ENCODE assay signal across 19 mouse cellular contexts in the genomic region with DNA sequence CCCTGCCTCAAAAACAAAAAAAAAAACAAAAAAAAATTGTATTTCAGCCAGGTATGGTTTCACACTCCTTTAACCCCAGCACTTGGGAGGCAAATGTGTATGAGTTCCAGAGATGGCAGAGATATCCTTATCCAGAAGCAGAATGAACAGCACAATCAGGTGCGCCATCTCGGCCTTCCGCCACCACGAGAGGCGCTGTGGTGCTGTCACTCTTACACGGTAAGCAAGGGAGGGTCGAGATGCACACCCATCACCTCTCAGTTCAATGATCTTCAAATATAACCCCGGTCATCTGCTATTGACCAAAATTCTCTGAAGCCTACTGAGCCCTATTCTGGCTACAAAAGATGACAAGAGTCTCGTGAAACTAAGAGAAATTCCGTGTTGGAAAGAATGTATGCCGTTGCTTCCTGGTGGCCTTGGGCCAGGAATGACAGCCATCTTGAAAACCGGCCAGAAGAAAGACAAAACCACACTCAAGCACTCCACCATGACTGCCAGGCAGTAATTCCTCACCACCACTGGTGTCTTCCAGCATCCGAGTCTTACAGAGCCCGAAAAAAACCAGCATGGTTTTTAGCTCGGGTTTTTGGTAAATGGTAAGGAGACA. TPM values are rescaled to one million over a fixed set of nuclear protein-coding genes. Genes with fewer than 3 reads are reported as not detected.
DNase-seq lines count a peak whose midpoint lies in the region; ATAC-seq and TF ChIP-seq lines count a peak whose summit lies in the region.
"Had no signal": no experiment of that assay in that cellular context is flagged by ENCODE, and none has a peak within 500 bp of the region (broad histone marks: within the 10 kb centered on the region; RNA-seq: fewer than 3 reads in every experiment).

No protein-coding gene starts in this region.

- no peak overlapping the region for H3K4me3 ChIP-seq in forebrain, postnatal 0 days (ENCODE audit: low read depth, low read length)
- H3K4me3 ChIP-seq in forebrain, embryonic 16.5 days (replicated peaks; ENCODE audit: low read length): no peak overlapping the region
- H3K4me3 ChIP-seq in midbrain, embryonic 11.5 days (ENCODE audit: low read depth, low read length): no peak overlapping the region
- H3K4me3 ChIP-seq in midbrain, embryonic 10.5 days: no peak overlapping the region
- H3K4me3 ChIP-seq in neural tube, embryonic 15.5 days (replicated peaks): peak overlapping the region; percentile 72; the same call in 1 of the 2 replicates
- H3K4me3 ChIP-seq: embryonic facial prominence, embryonic 15.5 days; heart, embryonic 15.5 days; limb, embryonic 10.5 days; liver, embryonic 13.5 days had no signal

- H3K9ac ChIP-seq in forebrain, postnatal 0 days: no peak overlapping the region
- no peak overlapping the region for H3K9ac ChIP-seq in forebrain, embryonic 16.5 days (replicated peaks; ENCODE audit: low read depth, low read length)
- H3K9ac ChIP-seq in midbrain, embryonic 11.5 days (ENCODE audit: low read length): no peak overlapping the region
- no peak overlapping the region for H3K9ac ChIP-seq in neural tube, embryonic 15.5 days (replicated peaks)
- H3K9ac ChIP-seq: embryonic facial prominence, embryonic 15.5 days; heart, embryonic 15.5 days; liver, embryonic 13.5 days had no signal

- no peaks in the 10 kb centered on the region for H3K9me3 ChIP-seq in forebrain, postnatal 0 days (ENCODE audit: low read length)
- peaks cover 2% of the 10 kb centered on the region; the same call in 1 of the 2 replicates for H3K9me3 ChIP-seq in forebrain, embryonic 16.5 days (ENCODE audit: control insufficient read depth, low read length)
- H3K9me3 ChIP-seq in midbrain, embryonic 11.5 days (ENCODE audit: control insufficient read depth, low read length): no peaks in the 10 kb centered on the region
- H3K9me3 ChIP-seq in midbrain, embryonic 10.5 days (replicated peaks): no peaks in the 10 kb centered on the region
- H3K9me3 ChIP-seq in neural tube, embryonic 15.5 days (replicated peaks): no peaks in the 10 kb centered on the region
- H3K9me3 ChIP-seq: embryonic facial prominence, embryonic 15.5 days; heart, embryonic 15.5 days; limb, embryonic 10.5 days; liver, embryonic 13.5 days had no signal

- H3K27ac ChIP-seq in forebrain, postnatal 0 days (ENCODE audit: low read depth, low read length): no peak overlapping the region
- H3K27ac ChIP-seq in forebrain, embryonic 16.5 days (ENCODE audit: low read length): no peak overlapping the region
- H3K27ac ChIP-seq in midbrain, embryonic 11.5 days (ENCODE audit: low read depth, low read length): no peak overlapping the region
- no peak overlapping the region for H3K27ac ChIP-seq in midbrain, embryonic 10.5 days (replicated peaks)
- H3K27ac ChIP-seq in neural tube, embryonic 15.5 days (replicated peaks): peak overlapping the region; percentile 94; the same call in 1 of the 2 replicates
- H3K27ac ChIP-seq: embryonic facial prominence, embryonic 15.5 days; heart, embryonic 15.5 days; limb, embryonic 10.5 days; liver, embryonic 13.5 days had no signal

- 77% methylated on average over 15 of the region's 15 CpGs for WGBS in forebrain, postnatal 0 days
- 81% methylated on average over 15 of the region's 15 CpGs for WGBS in forebrain, embryonic 16.5 days
- WGBS in midbrain, embryonic 11.5 days: 90% methylated on average over 15 of the region's 15 CpGs
- WGBS in midbrain, embryonic 10.5 days: 92% methylated on average over 15 of the region's 15 CpGs
- 87% methylated on average over 15 of the region's 15 CpGs for WGBS in neural tube, embryonic 15.5 days

- no peaks in the 10 kb centered on the region for H3K27me3 ChIP-seq in forebrain, postnatal 0 days (ENCODE audit: insufficient read depth, low read length)
- peaks cover 11% of the 10 kb centered on the region for H3K27me3 ChIP-seq in forebrain, embryonic 16.5 days (replicated peaks; ENCODE audit: control insufficient read depth, insufficient read depth, low read length)
- H3K27me3 ChIP-seq in midbrain, embryonic 11.5 days (ENCODE audit: control insufficient read depth, insufficient read depth, low read length): peaks cover 39% of the 10 kb centered on the region
- H3K27me3 ChIP-seq in midbrain, embryonic 10.5 days (ENCODE audit: low read depth, poor library complexity, severe bottlenecking): peaks cover 63% of the 10 kb centered on the region
- H3K27me3 ChIP-seq in neural tube, embryonic 15.5 days (replicated peaks): peaks cover 6% of the 10 kb centered on the region; the same call in 1 of the 2 replicates

- no peaks in the 10 kb centered on the region for H3K36me3 ChIP-seq in forebrain, postnatal 0 days (ENCODE audit: insufficient read depth)
- no peaks in the 10 kb centered on the region for H3K36me3 ChIP-seq in forebrain, embryonic 16.5 days (ENCODE audit: control insufficient read depth, insufficient read depth)
- no peaks in the 10 kb centered on the region for H3K36me3 ChIP-seq in midbrain, embryonic 11.5 days (ENCODE audit: control insufficient read depth, insufficient read depth, low read length)
- H3K36me3 ChIP-seq in midbrain, embryonic 10.5 days: no peaks in the 10 kb centered on the region
- H3K36me3 ChIP-seq in neural tube, embryonic 15.5 days: no peaks in the 10 kb centered on the region
- H3K36me3 ChIP-seq: embryonic facial prominence, embryonic 15.5 days; heart, embryonic 15.5 days; limb, embryonic 10.5 days; liver, embryonic 13.5 days; neural tube, embryonic 12.5 days had no signal

- TF ChIP-seq CTCF in forebrain, postnatal 0 days (IDR thresholded peaks at IDR 0.05; ENCODE audit: low read depth): no peak

- no peak for ATAC-seq in forebrain, postnatal 0 days
- no peak for ATAC-seq in forebrain, embryonic 16.5 days
- ATAC-seq in midbrain, embryonic 11.5 days (ENCODE audit: low FRiP score): no peak
- no peak for ATAC-seq in neural tube, embryonic 15.5 days (ENCODE audit: low FRiP score)
- ATAC-seq in megakaryocyte, adult 5-6 weeks (ENCODE audit: poor library complexity, severe bottlenecking): no peak

- H3K4me1 ChIP-seq in forebrain, postnatal 0 days (ENCODE audit: insufficient read depth): no peaks in the 10 kb centered on the region; the same call in 1 of the 2 replicates
- H3K4me1 ChIP-seq in forebrain, embryonic 16.5 days (replicated peaks; ENCODE audit: control insufficient read depth, insufficient read depth, low read length): peaks cover 5% of the 10 kb centered on the region; the same call in 1 of the 2 replicates
- peaks cover 11% of the 10 kb centered on the region for H3K4me1 ChIP-seq in midbrain, embryonic 11.5 days (ENCODE audit: control insufficient read depth, insufficient read depth, low read length)
- peaks cover 33% of the 10 kb centered on the region for H3K4me1 ChIP-seq in midbrain, embryonic 10.5 days
- H3K4me1 ChIP-seq in neural tube, embryonic 15.5 days: peaks cover 8% of the 10 kb centered on the region

- no peak for DNase-seq in forebrain, postnatal 0 days
- DNase-seq in midbrain, embryonic 11.5 days (ENCODE audit: low spot score, missing footprints): peak; percentile 83
- DNase-seq in midbrain, embryonic 10.5 days (ENCODE audit: low spot score): no peak
- peak; percentile 76 for DNase-seq in R1 (ENCODE audit: low read depth, low spot score)
- DNase-seq: adrenal gland, adult 8-10 months; heart, adult 18-20 months; kidney, adult 8-10 months; kidney, postnatal 4 days; liver, embryonic 13.5 days; lung, postnatal 10 days; right cerebral cortex, postnatal 4 days; thymus, adult 2 months had no signal

- peak overlapping the region; percentile 66; the same call in 1 of the 2 replicates for H3K4me2 ChIP-seq in forebrain, postnatal 0 days (ENCODE audit: low read depth)
- H3K4me2 ChIP-seq in forebrain, embryonic 16.5 days (ENCODE audit: low read length): no peak overlapping the region
- no peak overlapping the region; the same call in 1 of the 2 replicates for H3K4me2 ChIP-seq in midbrain, embryonic 11.5 days
- peak overlapping the region; percentile 76 for H3K4me2 ChIP-seq in neural tube, embryonic 15.5 days
- H3K4me2 ChIP-seq: embryonic facial prominence, embryonic 15.5 days; heart, embryonic 15.5 days; liver, embryonic 13.5 days had no signal

RNA-seq across cellular contexts. Expression of gene Ina, which starts 1.9 kb away (rescaled TPM):
- total RNA-seq in forebrain, postnatal 0 days (2014; rRNA removed): 115 and 156 TPM in 2 replicates
- 189 and 260 TPM in 2 replicates for polyA plus RNA-seq in forebrain, postnatal 0 days (2015; fragmentation: Nextera tagmentation; extraction: Ambion mirVana)
- polyA plus RNA-seq in forebrain, embryonic 16.5 days (2015; fragmentation: Nextera tagmentation; extraction: Ambion mirVana): 272 and 295 TPM in 2 replicates
- 179 and 186 TPM in 2 replicates for polyA plus RNA-seq in midbrain, embryonic 11.5 days (2014; fragmentation: Nextera tagmentation; extraction: Ambion mirVana)
- 51.0 and 98.3 TPM in 2 replicates for polyA plus RNA-seq in midbrain, embryonic 10.5 days (2016; fragmentation: Nextera tagmentation; extraction: Ambion mirVana)
- 385 and 491 TPM in 2 replicates for polyA plus RNA-seq in neural tube, embryonic 15.5 days (2015; fragmentation: Nextera tagmentation; extraction: Ambion mirVana)
- total RNA-seq in megakaryocyte, adult 5-6 weeks (2015): not detected in 2 replicates
- total RNA-seq in megakaryocyte, adult 5-6 weeks (2017): not detected in 2 replicates
- total RNA-seq: heart, adult 18-20 months had no signal

RNA-seq across cellular contexts. Expression of gene Nt5c2, which starts 2.3 kb away (rescaled TPM):
- total RNA-seq in forebrain, postnatal 0 days (2014; rRNA removed): 51.8 and 69.5 TPM in 2 replicates
- polyA plus RNA-seq in forebrain, postnatal 0 days (2015; fragmentation: Nextera tagmentation; extraction: Ambion mirVana): 74.1 and 80.4 TPM in 2 replicates
- polyA plus RNA-seq in forebrain, embryonic 16.5 days (2015; fragmentation: Nextera tagmentation; extraction: Ambion mirVana): 76.8 and 81.4 TPM in 2 replicates
- 73.5 and 79.6 TPM in 2 replicates for polyA plus RNA-seq in midbrain, embryonic 11.5 days (2014; fragmentation: Nextera tagmentation; extraction: Ambion mirVana)
- 64.1 and 77.4 TPM in 2 replicates for polyA plus RNA-seq in midbrain, embryonic 10.5 days (2016; fragmentation: Nextera tagmentation; extraction: Ambion mirVana)
- 72.1 and 78.5 TPM in 2 replicates for polyA plus RNA-seq in neural tube, embryonic 15.5 days (2015; fragmentation: Nextera tagmentation; extraction: Ambion mirVana)
- 32.5 and 36.1 TPM in 2 replicates for total RNA-seq in megakaryocyte, adult 5-6 weeks (2015)
- 42.1 and 43.6 TPM in 2 replicates for total RNA-seq in megakaryocyte, adult 5-6 weeks (2017)

RNA-seq across cellular contexts. Expression of gene Pcgf6, which starts 38.1 kb away (rescaled TPM):
- total RNA-seq in forebrain, postnatal 0 days (2014; rRNA removed): 29.9 and 33.3 TPM in 2 replicates
- 13.7 and 20.9 TPM in 2 replicates for polyA plus RNA-seq in forebrain, postnatal 0 days (2015; fragmentation: Nextera tagmentation; extraction: Ambion mirVana)
- polyA plus RNA-seq in forebrain, embryonic 16.5 days (2015; fragmentation: Nextera tagmentation; extraction: Ambion mirVana): 28.9 and 32.3 TPM in 2 replicates
- polyA plus RNA-seq in midbrain, embryonic 11.5 days (2014; fragmentation: Nextera tagmentation; extraction: Ambion mirVana): 33.7 and 34.3 TPM in 2 replicates
- 30.2 and 33.8 TPM in 2 replicates for polyA plus RNA-seq in midbrain, embryonic 10.5 days (2016; fragmentation: Nextera tagmentation; extraction: Ambion mirVana)
- 31.0 and 34.5 TPM in 2 replicates for polyA plus RNA-seq in neural tube, embryonic 15.5 days (2015; fragmentation: Nextera tagmentation; extraction: Ambion mirVana)
- 5.4 and 7.0 TPM in 2 replicates for total RNA-seq in megakaryocyte, adult 5-6 weeks (2015)
- 0.81 and 1.4 TPM in 2 replicates for total RNA-seq in megakaryocyte, adult 5-6 weeks (2017)

RNA-seq across cellular contexts. Expression of gene Taf5, which starts 54.9 kb away (rescaled TPM):
- total RNA-seq in forebrain, postnatal 0 days (2014; rRNA removed): 12.9 and 16.0 TPM in 2 replicates
- 3.0 and 3.6 TPM in 2 replicates for polyA plus RNA-seq in forebrain, postnatal 0 days (2015; fragmentation: Nextera tagmentation; extraction: Ambion mirVana)
- polyA plus RNA-seq in forebrain, embryonic 16.5 days (2015; fragmentation: Nextera tagmentation; extraction: Ambion mirVana): 5.8 and 6.0 TPM in 2 replicates
- polyA plus RNA-seq in midbrain, embryonic 11.5 days (2014; fragmentation: Nextera tagmentation; extraction: Ambion mirVana): 10.9 and 12.1 TPM in 2 replicates
- 6.8 and 7.1 TPM in 2 replicates for polyA plus RNA-seq in midbrain, embryonic 10.5 days (2016; fragmentation: Nextera tagmentation; extraction: Ambion mirVana)
- polyA plus RNA-seq in neural tube, embryonic 15.5 days (2015; fragmentation: Nextera tagmentation; extraction: Ambion mirVana): 4.9 and 5.6 TPM in 2 replicates
- total RNA-seq in megakaryocyte, adult 5-6 weeks (2015): 13.8 and 14.6 TPM in 2 replicates
- 19.2 and 20.7 TPM in 2 replicates for total RNA-seq in megakaryocyte, adult 5-6 weeks (2017)

Comparison
In these comparisons a context has a peak if more than half of its experiments do, and no peak if none do; other contexts are left out.
1. DNase-seq: peak in midbrain, embryonic 11.5 days (single experiment) and R1 (single experiment); none in forebrain, postnatal 0 days (single experiment) and midbrain, embryonic 10.5 days (single experiment).
2. H3K4me2 ChIP-seq: peak in forebrain, postnatal 0 days (single experiment) and neural tube, embryonic 15.5 days (single experiment); none in forebrain, embryonic 16.5 days (single experiment) and midbrain, embryonic 11.5 days (single experiment).